Mouse (Mus musculus): ENCODE results near the gene Xpo6. TPM values are rescaled to one million over a fixed set of nuclear protein-coding genes. Genes with fewer than 3 reads are reported as not detected.
A peak's percentile ranks its signal among the peaks of the same experiment; 100 is the strongest.

The Xpo6 gene
- 45.8 and 46.8 TPM in 2 replicates for polyA plus RNA-seq (2015; fragmentation: Nextera tagmentation; extraction: Ambion mirVana)

DNA sequence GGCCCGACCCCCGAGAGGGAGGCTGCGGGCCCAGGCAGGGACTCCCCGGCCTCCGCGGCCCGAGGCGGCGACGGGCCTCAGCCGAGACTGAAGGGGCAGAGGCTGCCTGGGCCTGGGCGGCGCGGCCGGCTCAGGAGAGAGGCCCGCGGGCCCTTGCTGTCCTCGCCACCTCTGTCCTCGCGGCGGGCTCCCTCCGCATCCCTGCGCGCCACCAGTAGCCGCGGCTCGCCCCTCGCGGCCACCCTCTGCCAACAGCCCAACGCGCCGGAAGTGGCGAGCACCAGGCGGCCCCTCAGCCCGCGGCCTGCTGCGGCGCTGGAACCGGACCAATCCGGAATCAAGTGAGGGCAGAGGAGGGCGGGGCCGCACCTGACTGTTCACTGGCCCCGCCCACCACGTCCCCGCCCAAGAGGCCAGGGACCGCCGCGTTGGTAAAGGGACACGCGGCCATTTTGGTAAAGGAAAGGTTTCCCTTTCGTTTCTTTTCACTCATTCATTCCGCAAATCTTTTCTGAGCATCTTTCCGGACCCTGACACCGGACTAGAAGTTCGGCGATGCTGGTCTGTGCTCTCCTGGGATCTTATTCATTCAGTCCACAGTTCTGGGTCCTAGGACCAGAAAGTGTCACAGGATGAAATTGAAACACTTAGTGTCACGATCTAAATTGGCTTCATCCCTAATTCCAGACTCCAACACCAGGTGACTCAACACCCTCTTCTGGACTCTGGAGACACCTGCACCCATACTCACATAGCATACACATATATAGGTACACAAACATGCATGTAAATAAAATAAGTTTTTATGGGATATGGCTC, at the start of gene Xpo6:
Gene Xpo6 (minus strand): TSS at position 324 of the 819 bp plus-strand sequence.
- WGBS: under 1% methylated on average over 57 of the region's 57 CpGs
- peak; percentile 97 for ATAC-seq (ENCODE audit: low FRiP score)
- no peaks in the 10 kb centered on the region for H3K36me3 ChIP-seq

DNA sequence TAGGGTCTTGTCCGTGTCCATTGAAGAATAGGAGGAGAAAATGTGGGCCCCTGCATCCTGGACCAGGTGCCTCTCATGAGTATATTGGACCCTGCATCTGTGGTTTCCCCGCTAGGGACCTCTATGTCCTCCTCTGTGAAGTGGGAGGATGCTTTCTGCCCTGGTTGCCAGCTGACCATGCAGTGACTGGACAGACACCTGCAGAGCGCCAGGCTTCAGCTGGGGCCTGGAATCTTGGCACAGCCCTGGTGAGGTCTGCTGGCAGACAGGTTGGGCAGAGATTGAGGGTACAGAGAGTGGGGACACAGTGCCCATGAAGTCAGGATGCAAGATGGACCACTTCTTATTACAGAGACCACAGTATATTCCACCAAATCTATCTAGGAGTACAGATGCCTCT, 49.7 kb upstream of the Xpo6 start:
- H3K27me3 ChIP-seq: peaks cover 10% of the 10 kb centered on the region
- peaks cover 11% of the 10 kb centered on the region for H3K4me1 ChIP-seq (replicated peaks)
- no peaks in the 10 kb centered on the region for H3K36me3 ChIP-seq
- no peak overlapping the region for H3K27ac ChIP-seq
- no peak overlapping the region for H3K4me3 ChIP-seq
- no peak overlapping the region for H3K9ac ChIP-seq
- H3K9me3 ChIP-seq: no peaks in the 10 kb centered on the region
- no peak overlapping the region for H3K4me2 ChIP-seq
- 87% methylated on average over 3 of the region's 3 CpGs for WGBS
- no peak for ATAC-seq (ENCODE audit: low FRiP score)

More for the DNA sequence above, at the start of gene Xpo6:
- Histone ChIP-seq H3K4me2 (peak within 1 kb of the TSS; percentile 84), H3K27me3 (0 out of 2 replicates have a peak, but pooled peaks cover 2% of the 10 kb centered on the region), H3K4me3 (peak within 1 kb of the TSS; percentile 96), H3K27ac (peak within 1 kb of the TSS; percentile 93), H3K4me1 (replicated peaks) (peaks cover 38% of the 10 kb centered on the region), H3K9me3 (no peaks in the 10 kb centered on the region), H3K9ac (peak within 1 kb of the TSS; percentile 98)

DNA sequence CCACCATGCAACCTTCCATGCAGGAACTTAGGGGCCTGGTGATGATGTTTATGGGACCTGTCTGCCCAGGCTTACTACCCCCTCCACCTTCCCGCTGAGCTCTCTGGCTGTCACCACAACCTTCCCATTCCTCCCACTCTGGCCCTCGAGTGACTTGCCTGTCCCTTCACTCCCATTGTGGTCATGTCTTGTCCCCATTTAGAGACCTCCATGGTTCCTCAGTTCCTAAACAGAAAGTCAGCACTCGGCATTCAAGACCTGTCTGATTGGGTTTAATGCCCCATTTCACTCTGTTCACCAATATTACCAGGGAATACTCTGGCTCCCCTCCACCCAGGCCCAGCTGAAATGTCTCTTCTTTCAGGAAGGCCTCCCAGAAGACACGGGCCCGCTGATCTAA, 48.8 kb upstream of the Xpo6 start:
- Histone ChIP-seq H3K27ac (no peak overlapping the region), H3K4me2 (peak overlapping the region; percentile 26; the same call in 1 of the 2 replicates), H3K9me3 (no peaks in the 10 kb centered on the region), H3K4me3 (no peak overlapping the region), H3K36me3 (no peaks in the 10 kb centered on the region), H3K9ac (no peak overlapping the region), H3K27me3 (peaks cover 12% of the 10 kb centered on the region), H3K4me1 (replicated peaks) (peaks cover 11% of the 10 kb centered on the region)
- WGBS: 68% methylated on average over 5 of the region's 5 CpGs
- ATAC-seq (ENCODE audit: low FRiP score): no peak

DNA sequence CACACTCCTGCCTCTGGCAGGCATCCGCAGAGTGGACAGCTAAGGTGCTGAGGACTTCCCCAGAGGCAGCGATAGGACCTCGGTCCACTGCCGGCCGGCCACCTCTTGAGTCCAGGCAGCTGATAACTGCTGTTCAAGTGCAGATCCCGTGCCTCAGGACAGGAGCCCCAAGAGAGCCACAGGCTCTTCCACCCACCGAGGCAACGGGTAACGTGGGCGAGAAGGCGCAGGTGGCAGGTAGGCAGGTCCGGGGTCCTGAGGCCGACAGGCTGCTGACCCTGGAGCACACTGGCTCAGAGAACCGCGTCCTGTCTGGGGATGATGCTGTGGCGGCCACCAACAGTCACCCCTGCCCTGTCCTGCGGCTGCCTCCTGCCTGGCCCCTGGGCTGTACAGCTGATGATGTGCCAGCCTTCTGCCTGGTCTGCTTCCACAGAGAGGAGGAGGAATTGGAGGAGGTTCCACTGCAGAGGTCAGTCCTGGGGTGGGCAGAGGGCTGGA, 48.4 kb upstream of the Xpo6 start:
- peak overlapping the region; percentile 26 for H3K4me2 ChIP-seq

DNA sequence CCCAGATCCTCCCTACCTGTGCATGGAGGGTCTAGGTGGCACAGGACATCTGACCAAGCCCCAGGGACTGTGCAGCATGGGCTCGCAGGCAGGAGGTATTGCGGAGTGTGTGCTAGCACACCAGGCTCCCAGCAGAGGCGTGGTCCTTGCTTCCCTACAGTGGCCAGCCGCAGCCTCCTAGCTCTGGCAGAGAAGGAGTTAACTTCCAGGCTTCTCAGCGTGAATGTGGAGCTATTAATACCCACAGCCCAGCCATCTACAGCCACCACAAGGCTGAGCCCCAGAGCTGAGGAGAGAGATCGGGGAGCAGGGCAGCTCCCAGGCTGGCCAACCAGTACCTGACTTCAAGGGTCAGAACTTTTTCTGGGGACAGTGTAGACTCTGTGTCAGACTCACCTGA, 47.8 kb upstream of the Xpo6 start:
- H3K36me3 ChIP-seq: no peaks in the 10 kb centered on the region
- no peaks in the 10 kb centered on the region for H3K9me3 ChIP-seq
- no peak; the same call in 1 of the 2 replicates for ATAC-seq (ENCODE audit: low FRiP score)
- H3K27me3 ChIP-seq: peaks cover 13% of the 10 kb centered on the region
- peaks cover 11% of the 10 kb centered on the region for H3K4me1 ChIP-seq (replicated peaks)
- no peak overlapping the region for H3K4me3 ChIP-seq
- 6% methylated on average over 6 of the region's 6 CpGs for WGBS
- H3K9ac ChIP-seq: peak overlapping the region; percentile 40; the same call in 1 of the 2 replicates
- peak overlapping the region; percentile 26 for H3K4me2 ChIP-seq
- H3K27ac ChIP-seq: no peak overlapping the region

More for the DNA sequence above, 48.4 kb upstream of the Xpo6 start:
- Histone ChIP-seq H3K27me3 (peaks cover 13% of the 10 kb centered on the region), H3K4me3 (no peak overlapping the region), H3K9ac (peak overlapping the region; percentile 40; the same call in 1 of the 2 replicates), H3K4me1 (replicated peaks) (peaks cover 11% of the 10 kb centered on the region), H3K36me3 (no peaks in the 10 kb centered on the region), H3K27ac (no peak overlapping the region), H3K9me3 (no peaks in the 10 kb centered on the region)
- WGBS: 54% methylated on average over 17 of the region's 17 CpGs
- ATAC-seq (ENCODE audit: low FRiP score): no peak

DNA sequence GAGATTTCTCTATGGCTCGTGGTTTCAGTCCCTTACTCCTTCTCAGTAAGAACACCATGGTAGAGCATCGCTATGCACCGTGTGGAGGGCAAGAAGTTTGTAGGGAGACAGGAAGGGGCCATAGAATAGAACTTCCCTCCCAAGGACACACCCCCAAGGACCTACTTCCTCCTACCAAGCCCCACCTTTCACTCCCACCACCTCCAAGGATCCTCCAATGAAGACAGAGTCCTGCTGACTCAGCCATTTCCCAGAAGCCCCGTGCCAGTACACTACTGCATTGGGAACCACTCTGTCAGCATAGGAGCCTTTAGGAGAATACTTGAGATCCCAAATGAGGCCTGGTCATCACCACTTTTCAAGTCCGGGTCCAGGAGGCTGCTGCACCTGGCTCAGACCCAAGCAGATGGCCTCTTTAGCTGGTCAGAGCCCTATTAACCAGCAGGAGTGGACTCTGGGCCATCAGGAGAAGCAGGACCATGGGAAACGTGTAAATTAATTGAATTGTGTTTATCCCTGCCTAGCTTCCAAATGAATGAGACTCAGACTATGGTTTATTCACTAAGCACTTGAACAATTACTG, 44.0 kb upstream of the Xpo6 start:
- no peak overlapping the region for H3K4me3 ChIP-seq
- peaks cover 13% of the 10 kb centered on the region for H3K27me3 ChIP-seq
- no peak overlapping the region for H3K9ac ChIP-seq
- H3K4me2 ChIP-seq: no peak overlapping the region
- peaks cover 11% of the 10 kb centered on the region for H3K4me1 ChIP-seq (replicated peaks)
- no peaks in the 10 kb centered on the region for H3K9me3 ChIP-seq
- no peak for ATAC-seq (ENCODE audit: low FRiP score)
- WGBS: 78% methylated on average over 6 of the region's 6 CpGs
- H3K27ac ChIP-seq: no peak overlapping the region
- H3K36me3 ChIP-seq: no peaks in the 10 kb centered on the region

DNA sequence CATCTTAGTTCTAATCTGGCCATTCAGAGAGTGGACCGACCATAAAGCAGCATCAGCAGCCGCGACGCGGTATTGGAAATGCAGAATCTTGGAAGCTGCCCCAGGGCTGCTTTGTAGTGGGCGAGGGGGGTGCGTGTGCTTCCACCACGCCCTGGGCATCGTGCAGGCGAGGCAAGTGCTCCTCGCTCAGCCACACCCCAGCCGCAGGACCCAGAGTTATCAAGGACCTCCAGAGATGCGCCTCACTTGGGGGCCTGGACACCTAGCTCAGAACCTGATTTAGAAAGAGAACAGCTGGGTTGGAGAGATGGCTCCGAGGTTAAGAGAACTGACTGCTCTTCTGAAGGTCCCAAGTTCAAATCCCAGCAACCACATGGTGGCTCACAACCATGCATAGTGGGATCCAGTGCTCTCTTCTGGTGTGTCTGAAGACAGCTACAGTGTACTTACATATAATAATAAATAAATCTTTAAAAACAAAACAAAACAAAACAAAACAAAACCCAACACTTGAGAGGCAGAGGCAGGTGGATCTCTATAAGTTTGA, 40.6 kb upstream of the Xpo6 start:
- Histone ChIP-seq H3K4me3 (no peak overlapping the region), H3K9me3 (no peaks in the 10 kb centered on the region), H3K4me1 (replicated peaks) (no peaks in the 10 kb centered on the region), H3K36me3 (no peaks in the 10 kb centered on the region), H3K9ac (no peak overlapping the region), H3K27me3 (0 out of 2 replicates have a peak, but pooled peaks cover 4% of the 10 kb centered on the region), H3K4me2 (no peak overlapping the region), H3K27ac (no peak overlapping the region)
- WGBS: 83% methylated on average over 14 of the region's 14 CpGs
- ATAC-seq (ENCODE audit: low FRiP score): no peak

DNA sequence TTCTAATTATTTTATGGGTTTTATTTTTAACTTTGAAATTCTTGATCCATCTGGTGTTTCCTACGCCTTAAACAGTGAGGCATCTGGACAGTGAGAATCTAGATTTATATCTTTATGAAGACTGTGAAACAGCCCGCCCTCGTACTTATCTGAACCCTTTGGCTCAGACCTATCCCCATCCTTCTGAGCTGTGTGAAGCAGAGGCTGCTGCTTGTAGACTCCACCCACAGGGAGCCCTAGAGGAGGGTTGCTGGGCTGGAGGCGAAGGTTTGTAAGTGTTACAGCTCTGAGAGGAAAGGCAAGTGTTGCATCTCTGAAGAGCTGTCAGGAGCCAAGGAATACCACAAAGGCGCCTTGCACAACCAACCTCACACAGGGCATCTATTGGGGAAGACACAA, 36.5 kb upstream of the Xpo6 start:
- 83% methylated on average over 5 of the region's 5 CpGs for WGBS
- Histone ChIP-seq H3K9ac (no peak overlapping the region), H3K9me3 (no peaks in the 10 kb centered on the region), H3K4me1 (replicated peaks) (no peaks in the 10 kb centered on the region), H3K4me3 (no peak overlapping the region), H3K27me3 (no peaks in the 10 kb centered on the region), H3K36me3 (no peaks in the 10 kb centered on the region), H3K27ac (no peak overlapping the region), H3K4me2 (no peak overlapping the region)
- ATAC-seq (ENCODE audit: low FRiP score): no peak

DNA sequence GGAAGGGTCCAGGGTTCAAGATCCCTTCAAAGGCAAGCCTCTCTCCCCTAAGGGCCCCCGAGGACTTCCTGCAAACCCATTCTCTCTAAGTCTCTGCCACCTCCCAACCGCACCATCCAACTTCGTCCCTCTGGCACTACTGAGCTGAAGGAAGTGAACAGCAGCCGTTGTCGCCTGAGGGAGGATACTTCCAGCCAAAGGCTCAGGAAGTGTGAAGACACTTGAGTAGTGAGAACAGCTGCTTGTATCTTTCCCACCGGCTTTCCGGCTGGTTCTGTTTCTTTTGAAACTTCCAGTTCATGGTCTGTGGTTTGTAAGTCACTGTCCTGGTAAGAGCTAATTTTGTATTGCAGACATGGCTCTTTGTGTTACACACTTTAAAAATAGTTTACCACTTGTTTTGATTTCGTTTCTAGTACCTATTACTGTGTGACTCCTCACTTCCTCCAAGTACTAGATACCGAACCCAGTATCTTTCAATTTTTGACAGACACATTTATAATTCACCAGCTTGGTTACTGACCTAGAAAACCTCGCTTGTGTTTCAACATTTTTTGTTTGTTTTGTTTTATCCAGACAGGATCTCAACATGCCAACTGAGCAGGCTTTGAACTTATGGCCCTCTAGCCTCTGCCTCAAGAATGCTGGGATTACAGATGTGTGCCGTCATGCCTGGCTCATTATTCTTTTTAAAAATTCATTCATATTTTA, 35.9 kb upstream of the Xpo6 start:
- Histone ChIP-seq H3K4me2 (no peak overlapping the region), H3K27me3 (no peaks in the 10 kb centered on the region), H3K36me3 (no peaks in the 10 kb centered on the region), H3K9me3 (no peaks in the 10 kb centered on the region), H3K27ac (no peak overlapping the region), H3K9ac (no peak overlapping the region), H3K4me1 (replicated peaks) (no peaks in the 10 kb centered on the region), H3K4me3 (no peak overlapping the region)
- 63% methylated on average over 11 of the region's 11 CpGs for WGBS
- ATAC-seq (ENCODE audit: low FRiP score): no peak

DNA sequence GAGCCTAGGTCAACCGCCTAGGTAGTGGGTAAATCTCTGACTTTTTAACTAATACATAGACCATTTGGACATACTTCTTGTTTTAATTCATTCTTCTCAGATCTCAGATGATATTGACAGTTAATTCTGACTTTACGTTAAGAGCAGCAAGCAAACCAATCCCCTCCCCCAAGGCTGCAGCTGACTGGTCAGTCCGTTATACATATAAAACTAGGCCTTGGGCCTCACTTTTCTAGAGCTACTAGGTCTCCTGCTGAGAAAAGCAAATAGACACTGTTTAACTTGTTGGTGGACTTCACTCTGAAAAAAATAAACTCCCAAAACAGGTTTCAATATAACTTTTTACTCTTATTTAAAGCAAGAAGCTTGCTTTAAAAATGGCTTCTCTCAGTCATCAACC, 34.3 kb upstream of the Xpo6 start:
- H3K27me3 ChIP-seq: no peaks in the 10 kb centered on the region
- no peak overlapping the region for H3K4me2 ChIP-seq
- ATAC-seq (ENCODE audit: low FRiP score): no peak
- H3K9ac ChIP-seq: no peak overlapping the region
- H3K9me3 ChIP-seq: no peaks in the 10 kb centered on the region
- H3K27ac ChIP-seq: no peak overlapping the region
- no peaks in the 10 kb centered on the region for H3K36me3 ChIP-seq
- WGBS: 89% methylated on average over 3 of the region's 3 CpGs
- no peaks in the 10 kb centered on the region for H3K4me1 ChIP-seq (replicated peaks)
- no peak overlapping the region for H3K4me3 ChIP-seq

DNA sequence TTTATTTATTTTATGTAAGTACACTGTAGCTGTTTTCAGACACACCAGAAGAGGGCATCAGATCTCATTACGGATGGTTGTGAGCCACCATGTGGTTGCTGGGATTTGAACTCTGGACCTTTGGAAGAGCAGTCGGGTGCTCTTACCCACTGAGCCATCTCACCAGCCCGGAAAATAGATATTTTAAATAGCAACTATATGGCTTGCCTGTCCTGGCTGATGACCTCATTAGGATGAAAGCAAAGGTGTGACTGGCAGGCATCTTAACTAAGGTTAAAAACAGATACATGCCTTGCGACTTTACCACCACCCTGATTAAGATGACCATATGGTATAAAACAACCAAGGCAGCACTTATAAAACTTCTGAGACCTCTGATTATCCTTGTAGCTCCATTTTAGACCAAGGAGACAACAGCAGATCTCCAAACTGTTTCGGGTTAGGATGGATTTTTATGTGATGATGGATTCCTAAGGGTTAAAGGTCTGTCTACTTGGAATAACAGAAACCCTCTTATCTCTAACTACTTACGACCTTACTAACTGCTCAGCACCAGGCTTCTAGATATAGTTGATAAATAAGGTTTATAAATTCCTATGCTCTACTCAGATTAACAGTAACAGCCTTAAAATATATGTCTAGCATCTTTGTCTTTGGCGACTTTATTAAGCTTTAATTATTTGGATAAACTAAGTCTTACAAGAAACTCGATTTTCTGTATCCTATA, 32.2 kb upstream of the Xpo6 start:
- no peaks in the 10 kb centered on the region for H3K27me3 ChIP-seq
- H3K4me3 ChIP-seq: no peak overlapping the region
- no peaks in the 10 kb centered on the region for H3K9me3 ChIP-seq
- 85% methylated on average over 8 of the region's 8 CpGs for WGBS
- no peak for ATAC-seq (ENCODE audit: low FRiP score)
- H3K9ac ChIP-seq: no peak overlapping the region
- no peak overlapping the region for H3K4me2 ChIP-seq
- no peaks in the 10 kb centered on the region for H3K4me1 ChIP-seq (replicated peaks)
- no peak overlapping the region for H3K27ac ChIP-seq
- H3K36me3 ChIP-seq: no peaks in the 10 kb centered on the region
